Mouse (Mus musculus): ENCODE measurements at regions not wholly inside any gene's neighbourhood (a gene's known extent, or its start where the extent isn't known, plus 50 kb on each side); places are given as distances from the start of the nearest gene placed in this dataset.

DNA sequence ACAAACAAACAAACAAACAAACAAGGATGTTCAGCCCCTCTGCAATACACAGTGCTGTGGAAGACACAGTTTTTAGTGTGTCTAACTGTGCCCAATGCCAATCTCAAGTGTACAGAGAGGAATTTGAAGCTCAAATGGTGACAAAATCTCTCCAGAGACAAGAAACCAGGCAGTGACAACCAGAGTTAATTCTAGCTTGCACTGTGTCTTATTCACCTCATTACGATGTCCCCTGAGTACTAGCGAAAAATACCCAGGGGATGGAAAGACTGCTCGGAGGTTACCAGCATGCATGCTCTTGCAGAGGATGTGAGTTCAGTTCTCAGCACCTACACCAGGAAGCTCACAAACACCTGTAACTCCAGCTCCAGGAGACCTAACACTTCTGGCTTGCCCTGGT lies 319.3 kb upstream of the Acvr2a start:
- TF ChIP-seq CTCF (IDR thresholded peaks at IDR 0.05; ENCODE audit: extremely low read depth, insufficient read depth, low read length) (no peak), POLR2A (IDR thresholded peaks at IDR 0.05; ENCODE audit: extremely low read depth, insufficient read depth, low read length) (no peak)

Data from cortical plate, adult 2 months (tissue).